Comparison of ENCODE assay signal across 21 mouse cellular contexts in the genomic region with DNA sequence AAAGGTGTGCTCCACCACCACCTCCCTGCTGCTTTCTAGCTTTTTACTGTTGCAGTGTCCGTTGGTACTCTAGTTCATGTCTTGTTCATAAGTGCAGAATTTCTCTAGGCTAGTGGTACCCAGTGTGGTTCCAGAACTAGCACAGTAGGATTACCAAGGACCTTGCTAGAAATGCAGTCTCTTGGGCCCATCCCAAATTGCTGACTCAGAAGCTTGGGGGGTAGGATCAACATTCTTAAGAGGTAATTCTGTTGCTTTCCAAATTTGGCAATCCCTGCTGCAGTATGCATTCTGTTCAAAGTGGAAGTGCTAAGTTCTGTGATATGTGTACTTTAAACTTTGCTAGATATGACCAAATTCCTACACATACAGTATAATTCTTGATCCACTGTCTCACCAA. TPM values are rescaled to one million over a fixed set of nuclear protein-coding genes. Genes with fewer than 3 reads are reported as not detected.
DNase-seq lines count a peak whose midpoint lies in the region; ATAC-seq and TF ChIP-seq lines count a peak whose summit lies in the region.
"Had no signal": no experiment of that assay in that cellular context is flagged by ENCODE, and none has a peak within 500 bp of the region (broad histone marks: within the 10 kb centered on the region; RNA-seq: fewer than 3 reads in every experiment).

No protein-coding gene starts in this region.

- H3K27me3 ChIP-seq in intestine, postnatal 0 days (replicated peaks; ENCODE audit: control insufficient read depth, insufficient read depth, low read length): no peaks in the 10 kb centered on the region
- H3K27me3 ChIP-seq: heart, embryonic 13.5 days; hindbrain, embryonic 13.5 days; limb, embryonic 15.5 days; liver, embryonic 15.5 days; midbrain, embryonic 12.5 days; neural tube, embryonic 13.5 days had no signal

- H3K4me1 ChIP-seq in lung, adult 2 months (ENCODE audit: control insufficient read depth, insufficient read depth, low read length): peaks cover 6% of the 10 kb centered on the region
- H3K4me1 ChIP-seq in intestine, postnatal 0 days (replicated peaks; ENCODE audit: control insufficient read depth, insufficient read depth, low read length): no peaks in the 10 kb centered on the region
- H3K4me1 ChIP-seq: hindbrain, embryonic 13.5 days; limb, embryonic 15.5 days; liver, embryonic 15.5 days; midbrain, embryonic 12.5 days; neural tube, embryonic 13.5 days had no signal

- H3K36me3 ChIP-seq in intestine, postnatal 0 days (ENCODE audit: control insufficient read depth, insufficient read depth): peaks cover 12% of the 10 kb centered on the region; the same call in 1 of the 2 replicates

- 75% methylated on average over 1 of the region's 1 CpGs for WGBS in lung, adult 2 months
- 97% methylated on average over 1 of the region's 1 CpGs for WGBS in intestine, postnatal 0 days

- TF ChIP-seq POLR2A in lung, adult 2 months (IDR thresholded peaks at IDR 0.05; ENCODE audit: borderline replicate concordance, extremely low read depth, low read depth, low read length): no peak

- no peak overlapping the region for H3K27ac ChIP-seq in intestine, postnatal 0 days (ENCODE audit: low read depth, low read length)
- H3K27ac ChIP-seq: heart, embryonic 13.5 days; hindbrain, embryonic 13.5 days; limb, embryonic 15.5 days; liver, embryonic 15.5 days; midbrain, embryonic 12.5 days; neural tube, embryonic 13.5 days had no signal

- H3K4me2 ChIP-seq in intestine, postnatal 0 days (replicated peaks; ENCODE audit: low read depth): no peak overlapping the region
- H3K4me2 ChIP-seq: heart, embryonic 13.5 days; hindbrain, embryonic 13.5 days; limb, embryonic 15.5 days; liver, embryonic 15.5 days; midbrain, embryonic 12.5 days; neural tube, embryonic 13.5 days had no signal

- no peak overlapping the region for H3K9ac ChIP-seq in intestine, postnatal 0 days (ENCODE audit: low read depth, low read length)
- H3K9ac ChIP-seq: heart, embryonic 13.5 days; hindbrain, embryonic 13.5 days; limb, embryonic 15.5 days; liver, embryonic 15.5 days; midbrain, embryonic 12.5 days; neural tube, embryonic 13.5 days had no signal

- H3K4me3 ChIP-seq in lung, adult 2 months (replicated peaks; ENCODE audit: extremely low read depth, low read depth, low read length): no peak overlapping the region
- H3K4me3 ChIP-seq in intestine, postnatal 0 days (ENCODE audit: low read depth, low read length): no peak overlapping the region
- H3K4me3 ChIP-seq: heart, embryonic 13.5 days; hindbrain, embryonic 13.5 days; limb, embryonic 15.5 days; liver, embryonic 15.5 days; midbrain, embryonic 12.5 days; neural tube, embryonic 13.5 days had no signal

- DNase-seq in lung, postnatal 10 days: peak; percentile 16
- no peak for DNase-seq in lung, adult 2 months
- DNase-seq in Muller cell, postnatal 12 days (ENCODE audit: inconsistent ontology term): peak; percentile 16
- peak; percentile 46 for DNase-seq in adrenal gland, postnatal 25 days
- peak; percentile 53 for DNase-seq in lung, postnatal 36 days
- DNase-seq in thymus, adult 18-20 months: no peak
- DNase-seq: cerebellum, adult 11 months; cerebellum, postnatal 14 days; embryo, embryonic 11 days; kidney, postnatal 36 days; right cerebral cortex, adult 18-20 months; thymus, postnatal 4 days had no signal

- no peak for ATAC-seq in inflammation-experienced regulatory T-cells, adult 6 months
- no peak for ATAC-seq in intestine, postnatal 0 days

- no peak for TF ChIP-seq CTCF in lung, adult 2 months (IDR thresholded peaks at IDR 0.05; ENCODE audit: insufficient read depth, low read length)
- TF ChIP-seq CTCF in intestine, postnatal 0 days (IDR thresholded peaks at IDR 0.05; ENCODE audit: low read depth): no peak

- H3K9me3 ChIP-seq in intestine, postnatal 0 days (ENCODE audit: control insufficient read depth): no peaks in the 10 kb centered on the region
- H3K9me3 ChIP-seq: heart, embryonic 13.5 days; hindbrain, embryonic 13.5 days; limb, embryonic 15.5 days; liver, embryonic 15.5 days; midbrain, embryonic 12.5 days; neural tube, embryonic 13.5 days had no signal

RNA-seq across cellular contexts. Expression of gene Nxph3, which starts 46.6 kb away (rescaled TPM):
- polyA plus RNA-seq in lung, adult 2 months (2012; rRNA removed): 6.6 and 9.2 TPM in 2 replicates
- total RNA-seq in adrenal gland, postnatal 25 days (2021): 2.0 and 2.9 TPM in 2 replicates
- not detected for polyA plus RNA-seq in inflammation-experienced regulatory T-cells, adult 6 months (2017; shearing (Covaris generic))
- 0.22 and 0.43 TPM in 2 replicates for polyA plus RNA-seq in intestine, postnatal 0 days (2015; fragmentation: Nextera tagmentation; extraction: Ambion mirVana)
- total RNA-seq: granulocyte monocyte progenitor cell, adult 5-6 weeks had no signal

RNA-seq across cellular contexts. Expression of gene Spop, which starts 53.9 kb away (rescaled TPM):
- polyA plus RNA-seq in lung, adult 2 months (2012; rRNA removed): 70.1 and 125 TPM in 2 replicates
- total RNA-seq in adrenal gland, postnatal 25 days (2021): 131 and 144 TPM in 2 replicates
- polyA plus RNA-seq in inflammation-experienced regulatory T-cells, adult 6 months (2017; shearing (Covaris generic)): 100 to 1,000 TPM; 127 to 172 (median 157) TPM
- polyA plus RNA-seq in intestine, postnatal 0 days (2015; fragmentation: Nextera tagmentation; extraction: Ambion mirVana): 54.1 and 61.2 TPM in 2 replicates

Comparison
In these comparisons a context has a peak if more than half of its experiments do, and no peak if none do; other contexts are left out.
1. DNase-seq: peak in lung, postnatal 10 days (single experiment), Muller cell, postnatal 12 days (single experiment), adrenal gland, postnatal 25 days (single experiment) and lung, postnatal 36 days (single experiment); none in lung, adult 2 months (single experiment) and thymus, adult 18-20 months (0 of 2).